Mouse (Mus musculus) E14TG2a.4 (cell line): ENCODE measurements around the gene Usp25.

Experiments used
- CTCF ChIP-seq: conservative IDR thresholded peaks from 2 replicates; pipeline ENCODE4 v1.5.1; 2014; ENCODE audit warnings: low read length
- NANOG ChIP-seq: IDR thresholded peaks from 2 replicates; pipeline ENCODE4 v1.6.1; 2014; ENCODE audit warnings: borderline replicate concordance, low read length, mixed read lengths
- POU5F1 ChIP-seq: IDR thresholded peaks from 2 replicates; pipeline ENCODE4 v1.6.1; 2014; ENCODE audit warnings: low read length, borderline replicate concordance

DNA sequence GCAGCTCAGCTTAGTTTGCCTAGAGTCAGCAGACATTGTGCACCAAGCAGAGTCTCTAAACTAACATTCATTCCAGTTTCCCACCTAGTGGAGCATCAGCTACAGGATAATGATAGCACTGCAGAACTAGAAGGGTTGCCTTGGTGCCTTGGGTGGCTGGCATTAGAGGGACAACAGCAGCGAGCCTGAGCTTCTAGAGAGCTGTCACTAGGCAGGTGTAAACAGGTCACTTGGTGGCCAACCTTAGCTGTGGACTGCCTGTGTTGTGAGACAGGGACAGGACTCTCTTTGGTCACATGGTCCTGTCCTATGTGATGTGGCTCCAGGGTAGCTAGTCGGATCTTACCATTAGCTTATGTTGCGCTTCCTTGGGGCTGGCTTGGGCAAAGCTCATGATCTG is 6.7 kb downstream of the Usp25 start:
- TF ChIP-seq CTCF: no peak
- no peak for TF ChIP-seq POU5F1
- TF ChIP-seq NANOG: no peak
